Mouse (Mus musculus): ENCODE measurements around the gene Nfat5.

DNA sequence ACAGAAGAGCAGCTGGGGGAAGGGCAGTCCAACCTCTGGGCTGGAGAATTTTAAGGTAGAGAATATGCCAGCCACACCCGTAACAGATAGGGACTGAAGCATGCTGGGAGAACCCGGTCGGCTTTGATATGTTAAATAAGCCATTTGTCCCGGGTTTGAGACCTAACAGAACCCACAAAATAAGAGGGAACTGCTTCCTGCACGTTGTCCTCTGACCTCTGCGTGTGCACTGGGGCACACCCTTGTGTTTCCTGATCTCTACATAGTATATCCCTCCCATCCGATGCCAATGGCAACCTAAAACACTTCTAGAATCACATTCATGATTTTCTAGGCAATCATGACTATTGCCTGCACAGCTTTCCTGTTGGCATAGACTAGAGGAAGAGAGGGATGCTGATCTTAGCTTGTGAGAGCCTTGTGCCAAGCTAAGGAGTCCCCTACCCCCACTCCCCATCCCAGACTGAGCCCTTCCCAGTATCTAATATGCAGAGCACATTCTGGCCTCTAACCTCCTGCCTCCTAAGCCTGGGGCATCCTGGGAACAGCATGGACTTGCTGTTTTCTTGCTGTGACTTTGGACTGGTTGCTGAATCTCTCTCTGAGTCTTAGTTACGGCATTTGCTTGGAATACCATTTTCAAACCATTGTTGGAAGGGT is 31.1 kb upstream of the Nfat5 start:
- no peak for TF ChIP-seq POLR2A (IDR thresholded peaks at IDR 0.05; ENCODE audit: borderline replicate concordance, extremely low read depth, insufficient read depth, insufficient read length, poor library complexity, severe bottlenecking)
- TF ChIP-seq CTCF (IDR thresholded peaks at IDR 0.05; ENCODE audit: borderline replicate concordance, extremely low read depth, insufficient read depth, insufficient read length): no peak
